Mouse (Mus musculus): ENCODE data around the gene Tmem160.

The Tmem160 gene

GRCm38 (mm10) chr7:16452587-16453073, at the start of gene Tmem160:
Tmem160 (plus strand) TSS chr7:16452779.
- DNase-seq (ENCODE audit: low read depth, low spot score), result peak; percentile 95

- DNase-seq (ENCODE audit: low read depth, low spot score), result peak; percentile 49
Measured at GRCm38 (mm10) chr7:16402968-16403948, 49.3 kb upstream of the Tmem160 start.

DNA sequence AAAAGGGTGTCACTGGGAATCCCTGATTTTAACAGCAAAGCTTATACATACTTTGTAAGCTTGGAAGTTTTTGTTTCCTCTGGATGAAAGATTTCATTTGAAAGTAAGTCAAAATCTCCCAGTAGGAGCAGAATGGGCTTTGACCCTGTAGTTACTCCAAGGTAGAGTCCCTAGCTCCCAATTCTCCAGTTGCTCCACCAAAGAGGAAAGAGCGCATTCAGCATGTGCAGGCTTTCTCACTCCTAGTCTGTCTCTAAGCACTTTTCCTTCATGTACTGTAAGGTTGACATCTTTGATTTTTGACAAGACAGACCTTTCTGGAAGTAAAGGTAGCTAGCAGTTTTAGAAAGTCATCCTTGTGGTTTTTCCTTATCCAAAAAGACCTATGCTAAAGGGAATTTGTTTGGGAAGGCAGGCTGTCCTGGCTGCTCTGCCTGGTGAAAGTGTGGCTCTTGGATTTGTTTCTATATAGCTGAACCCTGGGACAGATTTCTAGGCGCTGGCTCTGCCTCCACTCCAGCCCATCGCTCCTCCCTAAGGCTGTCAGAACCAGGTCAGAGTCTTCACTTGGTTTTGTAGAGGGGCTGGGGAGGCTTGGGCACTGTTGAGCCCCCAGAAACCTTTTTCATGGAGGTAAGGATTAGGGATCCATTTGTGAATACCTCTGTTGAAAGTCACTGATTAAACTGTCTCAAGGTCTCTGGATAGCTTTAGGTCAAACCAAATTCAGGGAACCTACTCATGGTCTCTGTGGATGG, 48.1 kb upstream of the Tmem160 start:
- no peak for DNase-seq (ENCODE audit: low read depth, low spot score)

DNA sequence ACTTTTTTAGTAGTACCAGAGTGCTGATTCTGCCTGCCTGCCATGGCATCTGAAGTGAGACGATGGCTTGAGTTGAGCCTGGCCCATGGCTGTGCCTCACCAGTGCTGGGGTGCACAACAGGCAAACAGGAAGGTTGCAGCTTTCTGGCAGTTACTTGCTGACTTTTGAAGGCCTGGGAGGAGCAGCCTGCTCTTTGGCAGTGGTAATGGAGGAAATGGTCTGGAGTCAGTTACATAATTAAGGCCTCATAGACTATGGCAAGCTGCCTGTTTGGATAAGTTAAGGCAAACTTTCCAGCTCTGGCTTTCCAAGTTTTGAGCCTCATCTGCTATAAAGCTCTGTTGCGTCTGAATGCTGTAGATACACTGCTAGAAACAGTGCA, 47.5 kb upstream of the Tmem160 start:
- DNase-seq (ENCODE audit: low read depth, low spot score), result peak; percentile 56

DNA sequence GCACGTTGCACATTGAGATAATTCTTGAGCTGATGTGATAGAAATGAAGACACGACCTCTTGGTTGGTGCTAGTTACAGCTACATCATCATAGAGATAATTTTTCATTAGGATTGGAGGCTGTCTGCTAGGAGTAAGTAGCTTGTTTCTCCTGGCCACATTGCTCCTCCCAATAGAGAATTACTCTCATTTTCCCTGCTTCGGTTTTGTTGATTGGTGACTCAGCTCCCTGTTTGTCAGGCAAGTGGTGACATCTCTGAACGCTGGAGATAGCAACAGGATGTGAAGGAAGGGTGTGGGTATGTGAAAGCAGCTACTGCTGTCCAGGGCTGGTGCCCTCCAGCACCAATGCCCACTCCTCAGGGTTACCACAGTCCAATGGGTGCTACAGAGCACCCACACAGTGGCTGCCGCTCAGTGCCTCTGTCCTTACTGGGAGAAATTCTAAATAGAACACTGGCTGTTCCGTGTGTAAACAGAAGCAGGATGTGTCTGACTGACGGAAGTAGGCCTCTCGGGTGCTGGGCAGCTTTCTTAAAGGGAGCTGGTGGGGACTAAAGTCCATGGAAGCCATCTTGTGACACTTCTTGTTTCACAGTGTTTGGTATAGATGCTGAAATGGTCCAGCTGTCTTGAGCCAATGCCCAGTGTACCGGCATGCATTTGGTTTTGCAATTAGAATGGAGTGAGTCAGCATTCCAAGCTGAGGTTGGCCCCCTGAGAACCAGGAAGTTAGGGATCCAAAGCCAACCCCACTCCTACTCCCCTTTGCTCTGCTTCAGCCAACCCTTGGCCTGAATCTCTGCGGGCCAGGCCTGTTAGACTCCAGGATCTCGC, 46.8 kb upstream of the Tmem160 start:
- peak; percentile 75 for DNase-seq (ENCODE audit: low read depth, low spot score)

GRCm38 (mm10) chr7:16406978-16407377, 45.6 kb upstream of the Tmem160 start:
- DNase-seq (ENCODE audit: low read depth, low spot score), result no peak

DNA sequence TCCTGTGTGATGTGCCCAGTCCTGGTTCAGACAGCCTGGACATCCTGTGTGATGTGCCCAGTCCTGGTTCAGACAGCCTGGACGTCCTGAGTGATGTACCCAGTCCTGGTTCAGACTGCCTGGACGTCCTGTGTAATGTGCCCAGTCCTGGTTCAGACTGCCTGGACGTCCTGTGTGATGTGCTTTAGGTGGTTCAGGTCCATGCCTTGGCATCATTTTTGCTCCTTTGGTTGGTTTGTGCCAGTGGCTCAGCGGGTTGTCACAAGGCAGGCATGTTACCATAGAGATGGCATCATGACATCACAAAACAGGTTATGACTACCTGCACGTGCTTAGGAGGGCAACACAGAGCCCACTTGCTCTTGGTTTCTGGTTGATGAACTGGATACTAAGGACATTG, 41.5 kb upstream of the Tmem160 start:
- DNase-seq (ENCODE audit: low read depth, low spot score), result no peak

DNA sequence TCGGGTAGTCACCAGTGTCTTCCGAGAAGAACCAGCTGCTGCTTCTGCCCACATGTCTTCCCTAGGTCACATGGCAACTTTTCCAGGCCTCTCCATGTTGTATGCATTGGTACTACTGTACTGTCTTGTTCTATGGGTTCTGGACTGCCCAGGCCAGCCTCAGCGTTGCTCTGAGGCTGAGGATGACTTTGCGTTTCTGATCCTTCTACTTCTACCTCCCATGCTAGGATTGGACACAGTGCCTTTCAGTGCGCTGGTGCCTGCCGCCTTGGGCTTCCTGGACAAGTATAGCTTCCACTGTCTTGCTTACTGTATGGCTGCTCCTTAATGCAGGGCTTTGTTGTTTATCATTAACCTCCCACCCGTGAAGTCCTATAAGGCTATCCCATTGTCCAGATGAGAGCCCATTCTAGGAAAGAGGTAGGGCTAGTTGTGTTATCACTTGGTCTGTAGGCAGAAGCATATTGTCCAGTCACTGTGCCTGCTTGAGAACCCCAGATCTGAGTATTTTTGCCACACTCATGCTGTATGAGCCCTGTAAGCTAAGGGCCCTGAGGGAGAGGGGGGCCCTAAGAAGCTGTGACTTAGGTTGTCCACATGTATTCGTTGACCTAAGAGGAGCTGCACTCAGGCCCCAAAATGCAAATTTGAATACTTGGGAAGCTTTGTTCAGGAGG, 40.2 kb upstream of the Tmem160 start:
- no peak for DNase-seq (ENCODE audit: low read depth, low spot score)

DNA sequence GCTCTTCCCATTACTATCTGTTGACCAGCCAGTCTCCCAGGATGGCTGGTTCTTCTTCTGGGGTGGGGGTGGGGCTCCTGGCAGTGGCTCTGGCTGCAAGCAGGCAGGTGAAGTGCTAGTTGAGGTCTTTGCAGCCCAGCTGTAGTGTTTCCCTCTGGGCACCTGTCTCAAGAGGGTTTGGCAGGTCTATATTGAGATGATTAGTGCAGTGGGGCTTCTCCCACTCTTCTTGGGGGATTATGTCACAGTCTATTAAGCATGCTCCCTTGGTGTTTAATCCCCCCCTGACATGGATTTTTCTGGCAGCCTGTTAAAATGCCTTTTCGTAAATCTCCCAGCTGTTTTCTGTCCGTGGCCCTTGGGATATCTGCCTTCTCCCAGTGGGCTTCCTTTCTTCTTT, 39.6 kb upstream of the Tmem160 start:
- no peak for DNase-seq (ENCODE audit: low read depth, low spot score)

- DNase-seq (ENCODE audit: low read depth, low spot score), result no peak
Measured at GRCm38 (mm10) chr7:16415426-16415825, 37.2 kb upstream of the Tmem160 start.

GRCm38 (mm10) chr7:16417141-16417771, 35.3 kb upstream of the Tmem160 start:
- DNase-seq (ENCODE audit: low read depth, low spot score), result no peak

- DNase-seq (ENCODE audit: low read depth, low spot score), result no peak
Measured at GRCm38 (mm10) chr7:16418713-16419112, 33.9 kb upstream of the Tmem160 start.

DNA sequence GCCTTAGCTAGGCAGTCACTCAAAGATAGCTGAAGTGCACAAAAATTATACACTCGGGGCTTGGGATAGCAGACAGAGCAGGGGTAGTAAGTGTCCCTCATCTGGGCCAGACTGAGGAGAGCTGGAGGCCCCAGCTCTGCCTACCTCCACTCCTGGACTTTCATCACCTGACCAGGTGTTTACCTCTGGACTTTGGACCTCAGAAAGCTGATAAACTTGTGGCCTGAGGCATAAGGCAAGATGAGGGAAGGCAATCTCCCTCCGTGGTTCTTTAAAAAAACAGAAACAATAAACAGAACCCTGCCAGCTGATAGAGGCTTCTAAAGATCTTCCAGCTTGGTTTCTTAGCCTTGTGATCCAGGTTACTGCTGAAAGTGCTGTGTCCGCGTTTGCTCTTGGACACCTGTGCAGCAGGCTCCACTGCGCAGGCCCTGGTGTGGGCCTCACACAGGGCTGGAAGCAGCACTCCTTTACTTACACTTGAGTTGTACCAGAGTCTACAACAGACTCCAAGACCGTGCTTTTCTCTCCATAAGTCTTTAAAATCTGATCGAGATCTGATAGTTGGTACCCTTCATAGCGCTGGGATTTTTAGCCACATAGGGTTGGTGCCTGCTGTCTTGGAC, 32.0 kb upstream of the Tmem160 start:
- no peak for DNase-seq (ENCODE audit: low read depth, low spot score)

GRCm38 (mm10) chr7:16422222-16422856, 30.2 kb upstream of the Tmem160 start:
- no peak for DNase-seq (ENCODE audit: low read depth, low spot score)

- DNase-seq (ENCODE audit: low read depth, low spot score), result no peak
Measured at GRCm38 (mm10) chr7:16423731-16424130, 28.8 kb upstream of the Tmem160 start.

GRCm38 (mm10) chr7:16425721-16426120, 26.9 kb upstream of the Tmem160 start:
- no peak for DNase-seq (ENCODE audit: low read depth, low spot score)

DNA sequence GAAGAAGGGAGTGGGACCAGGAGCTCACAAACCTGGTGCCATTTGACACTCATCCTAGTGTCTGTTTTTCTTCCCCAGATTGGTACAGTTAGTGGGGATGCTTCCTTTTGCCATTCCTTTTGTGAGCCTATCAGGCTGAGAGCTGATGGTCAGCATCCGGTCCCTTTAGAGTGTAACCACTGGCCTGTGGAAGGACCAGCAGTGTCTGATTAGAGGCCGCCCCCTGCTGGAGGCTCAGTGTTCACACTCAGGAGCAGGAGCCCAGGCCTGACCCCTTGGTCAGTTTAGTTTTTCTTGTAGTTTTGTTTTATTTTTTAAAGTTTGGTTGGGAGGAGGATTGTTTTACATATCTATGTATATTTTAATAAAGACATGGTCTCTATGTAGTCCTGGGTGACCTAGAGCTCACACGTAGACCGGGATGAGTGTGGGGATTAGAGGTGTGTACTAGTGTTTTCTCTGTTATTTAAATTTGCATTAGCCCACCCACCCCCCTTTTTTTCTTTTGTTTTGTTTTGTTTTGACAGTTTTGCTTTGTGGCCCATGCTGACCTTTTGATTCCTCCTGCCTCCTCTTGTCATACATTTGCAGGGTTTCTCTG, 26.4 kb upstream of the Tmem160 start:
- peak; percentile 77 for DNase-seq (ENCODE audit: low read depth, low spot score)

DNA sequence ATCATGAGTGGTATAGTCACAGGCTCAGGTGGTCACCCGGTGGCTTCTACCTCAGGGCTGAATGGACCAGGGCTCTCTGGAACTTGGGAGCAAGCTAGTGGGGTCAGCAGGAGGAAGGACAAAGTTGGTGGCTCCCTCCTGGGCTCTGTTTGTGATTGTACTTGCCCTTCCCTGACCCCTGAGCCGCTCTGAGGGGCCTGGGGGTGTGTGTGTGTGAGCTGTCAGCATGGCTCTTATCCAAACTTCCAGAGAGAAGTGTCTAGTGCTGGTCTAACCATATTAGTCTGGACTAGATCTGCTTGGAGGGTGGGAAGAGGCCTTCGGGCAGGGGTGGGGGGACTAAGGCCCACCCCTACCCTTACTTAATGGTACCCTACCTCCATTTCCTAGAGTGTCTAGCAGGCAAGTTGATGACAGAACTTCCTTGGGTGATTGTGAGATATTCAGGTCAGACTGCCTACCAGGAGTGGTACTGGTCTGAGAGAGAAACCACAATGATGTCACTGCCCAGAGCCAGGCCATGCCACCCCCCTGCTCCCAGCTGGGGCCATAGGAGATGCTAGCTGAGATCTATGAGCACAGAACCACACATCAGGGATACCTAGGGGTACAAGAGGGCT, 19.1 kb upstream of the Tmem160 start:
- no peak for DNase-seq (ENCODE audit: low read depth, low spot score)

GRCm38 (mm10) chr7:16435088-16435487, 17.5 kb upstream of the Tmem160 start:
- no peak for DNase-seq (ENCODE audit: low read depth, low spot score)
